Mouse (Mus musculus): ENCODE measurements at regions not wholly inside any gene's neighbourhood (a gene's known extent, or its start where the extent isn't known, plus 50 kb on each side); places are given as distances from the start of the nearest gene placed in this dataset.

DNA sequence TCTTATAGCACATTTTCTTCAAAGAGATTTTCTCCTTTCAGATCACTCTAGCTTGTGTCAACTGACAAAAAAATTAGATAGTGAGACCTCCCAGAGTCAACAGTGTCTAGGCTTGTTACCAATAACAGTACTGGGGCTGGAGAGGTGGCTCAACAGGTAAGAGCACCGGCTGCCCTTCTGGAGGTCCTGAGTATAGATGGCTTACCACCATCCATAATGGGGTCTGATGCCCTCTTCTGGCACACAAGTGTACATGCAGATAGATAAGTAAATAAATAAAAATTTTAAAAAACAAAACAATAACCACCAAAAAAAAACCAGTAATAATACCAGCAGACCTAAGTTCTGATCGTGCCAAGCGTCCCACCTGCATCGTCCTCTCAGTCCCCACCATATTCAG lies 94.3 kb downstream of the Eif4e start:
- DNase-seq (ENCODE audit: extremely low read depth), result peak; percentile 32
- in situ Hi-C loops (cut with MboI; ENCODE audit: low pct_ligation_motif_present, low pct_unique_long_range_greater_than_20kb, low sequenced_read_pairs), result loop anchor here (25.0 kb wide), 1 partner anchor 292 kb away; no protein-coding TSS in a partner anchor
- dilution Hi-C loops (cut with MboI; ENCODE audit: extremely low pct_ligation_motif_present, extremely low pct_unique_long_range_greater_than_20kb, low sequenced_read_pairs), result no loop called here
- Histone ChIP-seq H3K27ac (ENCODE audit: insufficient read depth, low read depth) (no peak overlapping the region), H3K4me1 (ENCODE audit: control insufficient read depth in 1 of 2, insufficient read depth in 2 of 2) (no peaks in the 10 kb centered on the region), H3K4me2 (ENCODE audit: insufficient read depth, low read depth, poor library complexity, severe bottlenecking) (no peak overlapping the region), H3K36me3 (replicated peaks in 1 of 2; ENCODE audit: control insufficient read depth in 1 of 2, insufficient read depth in 1 of 2, low read length in 1 of 2) (no peaks in the 10 kb centered on the region), H3K9ac (ENCODE audit: insufficient read depth, low read depth) (no peak overlapping the region), H3K79me2 (replicated peaks; ENCODE audit: control insufficient read depth, extremely low read depth, insufficient read depth, poor library complexity, severe bottlenecking) (no peaks in the 10 kb centered on the region), H3K27me3 (replicated peaks) (no peaks in the 10 kb centered on the region), H3K9me3 (replicated peaks; ENCODE audit: low read length) (peaks cover 2% of the 10 kb centered on the region), H3K4me3 (replicated peaks in 1 of 3; ENCODE audit: low read depth in 2 of 3, low read length in 2 of 3, poor library complexity in 1 of 3) (no peak overlapping the region)
- TF ChIP-seq MAX (IDR thresholded peaks at IDR 0.05; ENCODE audit: low read length) (no peak), SMC3 (IDR thresholded peaks at IDR 0.05; ENCODE audit: low read depth, low read length) (peak; percentile 58), NRF1 (IDR thresholded peaks at IDR 0.05; ENCODE audit: low read depth, low read length) (no peak), ZNF384 (IDR thresholded peaks at IDR 0.05; ENCODE audit: low read depth, low read length) (no peak), CTCF (conservative IDR thresholded peaks at IDR 0.05 in 1 of 2, IDR thresholded peaks at IDR 0.05 in 1 of 2; ENCODE audit: low read depth in 2 of 2, low read length in 2 of 2) (peak in 1 of 2 experiments; percentile 65; a peak in 2 of 4 replicates), HCFC1 (IDR thresholded peaks at IDR 0.05; ENCODE audit: low read depth, low read length) (no peak), POLR2A (IDR thresholded peaks at IDR 0.05; ENCODE audit: low read depth, low read length) (no peak), RAD21 (IDR thresholded peaks at IDR 0.05; ENCODE audit: low read depth, low read length) (peak; percentile 48), ZKSCAN1 (IDR thresholded peaks at IDR 0.05; ENCODE audit: borderline replicate concordance, low read depth, low read length) (no peak), ZC3H11A (IDR thresholded peaks at IDR 0.05; ENCODE audit: low read depth, low read length) (0 out of 2 replicates have a peak, but pooled peaks have one; percentile 8), JUN (IDR thresholded peaks at IDR 0.05; ENCODE audit: insufficient read depth, low read depth, low read length) (no peak), TBP (conservative IDR thresholded peaks at IDR 0.05; ENCODE audit: low read depth, low read length) (no peak)

DNA sequence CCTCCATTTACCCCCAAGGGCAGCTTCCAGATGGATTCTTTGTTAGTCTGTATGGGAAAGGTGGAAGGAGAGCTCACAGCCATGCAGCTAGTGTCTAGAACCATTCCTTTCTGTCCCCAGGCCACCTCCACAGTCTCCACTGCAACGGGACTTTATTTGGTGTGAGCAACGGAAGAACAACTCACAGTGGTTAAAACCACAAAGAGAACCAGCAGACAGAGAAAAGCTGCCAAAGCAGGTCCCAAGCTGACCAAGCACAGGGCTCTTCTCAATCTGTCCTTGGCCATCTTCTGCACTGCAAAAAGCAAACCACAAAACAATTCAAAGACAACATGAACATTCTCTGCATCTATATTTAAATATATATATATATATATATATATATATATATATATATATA lies 98.1 kb downstream of the Eif4e start:
- in situ Hi-C loops (cut with MboI; ENCODE audit: low pct_ligation_motif_present, low pct_unique_long_range_greater_than_20kb, low sequenced_read_pairs) (loop anchor here (25.0 kb wide), 1 partner anchor 288 kb away; no protein-coding TSS in a partner anchor), dilution Hi-C loops (cut with MboI; ENCODE audit: extremely low pct_ligation_motif_present, extremely low pct_unique_long_range_greater_than_20kb, low sequenced_read_pairs) (no loop called here)
- TF ChIP-seq USF1 (IDR thresholded peaks at IDR 0.05; ENCODE audit: low read depth, low read length) (no peak), RAD21 (IDR thresholded peaks at IDR 0.05; ENCODE audit: low read depth, low read length) (no peak), ELF1 (IDR thresholded peaks at IDR 0.05; ENCODE audit: low read depth, low read length) (no peak), CHD2 (IDR thresholded peaks at IDR 0.05; ENCODE audit: low read length) (no peak), BHLHE40 (IDR thresholded peaks at IDR 0.05; ENCODE audit: low read depth, low read length) (no peak), ZKSCAN1 (IDR thresholded peaks at IDR 0.05; ENCODE audit: borderline replicate concordance, low read depth, low read length) (no peak), MAX (IDR thresholded peaks at IDR 0.05; ENCODE audit: low read length) (no peak), SMC3 (IDR thresholded peaks at IDR 0.05; ENCODE audit: low read depth, low read length) (no peak), CHD1 (IDR thresholded peaks at IDR 0.05; ENCODE audit: low read depth, low read length) (no peak), GABPA (IDR thresholded peaks at IDR 0.05; ENCODE audit: insufficient replicate concordance, low read depth, low read length) (no peak), ZMIZ1 (IDR thresholded peaks at IDR 0.05; ENCODE audit: low read depth, low read length) (no peak), ZNF384 (IDR thresholded peaks at IDR 0.05; ENCODE audit: low read depth, low read length) (no peak), NELFE (IDR thresholded peaks at IDR 0.05; ENCODE audit: low read depth, low read length) (no peak), MXI1 (IDR thresholded peaks at IDR 0.05; ENCODE audit: low read depth, low read length) (no peak), MYC (IDR thresholded peaks at IDR 0.05; ENCODE audit: low read depth, low read length) (no peak), CTCF (conservative IDR thresholded peaks at IDR 0.05 in 1 of 2, IDR thresholded peaks at IDR 0.05 in 1 of 2; ENCODE audit: low read depth in 2 of 2, low read length in 2 of 2) (no peak)
- DNase-seq (ENCODE audit: extremely low read depth), result no peak
- H3K27me3 ChIP-seq (replicated peaks), result no peaks in the 10 kb centered on the region
- no peak overlapping the region for H3K27ac ChIP-seq (ENCODE audit: insufficient read depth, low read depth)
- no peak overlapping the region for H3K9ac ChIP-seq (ENCODE audit: insufficient read depth, low read depth)
- H3K4me1 ChIP-seq (ENCODE audit: control insufficient read depth in 1 of 2, insufficient read depth in 2 of 2), result no peaks in the 10 kb centered on the region
- peaks cover 2% of the 10 kb centered on the region for H3K9me3 ChIP-seq (replicated peaks; ENCODE audit: low read length)
- H3K4me3 ChIP-seq (replicated peaks in 1 of 3; ENCODE audit: low read depth in 2 of 3, low read length in 2 of 3, poor library complexity in 1 of 3), result no peak overlapping the region
- H3K4me2 ChIP-seq (ENCODE audit: insufficient read depth, low read depth, poor library complexity, severe bottlenecking), result no peak overlapping the region
- H3K79me2 ChIP-seq (replicated peaks; ENCODE audit: control insufficient read depth, extremely low read depth, insufficient read depth, poor library complexity, severe bottlenecking), result no peaks in the 10 kb centered on the region
- no peaks in the 10 kb centered on the region for H3K36me3 ChIP-seq (replicated peaks in 1 of 2; ENCODE audit: control insufficient read depth in 1 of 2, insufficient read depth in 1 of 2, low read length in 1 of 2)

Measured in CH12.LX (cell line).